Mouse (Mus musculus) left cerebral cortex, adult 2 months (tissue): Measurements from ENCODE around the gene Ptgdr2. TPM values are rescaled to one million over a fixed set of nuclear protein-coding genes. Genes with fewer than 3 reads are reported as not detected.
A peak's percentile ranks its signal among the peaks of the same experiment; 100 is the strongest.

ENCODE experiments used
- DNase-seq, 2 experiments: peaks; one replicate each; pipeline ENCODE4 v3.0.0; 2021 to 2022; ENCODE audit warnings: low spot score in 2 of 2, mixed read lengths in 1 of 2; ENCODE audit errors: extremely low spot score in 1 of 2
- H3K27ac ChIP-seq: fragments of 200-600 bp; 2 replicates; pipeline ENCODE4 v1.8.1; 2022
- H3K4me3 ChIP-seq: fragments of 200-600 bp; 2 replicates; pipeline ENCODE4 v1.8.1; 2022
- CTCF ChIP-seq: fragments of 200-600 bp; IDR thresholded peaks from 2 replicates; pipeline ENCODE4 v1.8.1; 2022; ENCODE audit warnings: antibody characterized with exemption, mild to moderate bottlenecking, moderate library complexity
- intact Hi-C: fragments of 180-260 bp; cut with DNase I; formaldehyde crosslinking; loops from one replicate; pipeline ENCODE4 v1.15.1; 2025
- long read RNA-seq, 2 experiments: library from polyadenylated mRNA; stranded (forward); transcript quantifications; one replicate each; pipeline ENCODE4 v2.0.0; 2021; ENCODE audit warnings: borderline mapping rate in 2 of 2
- total RNA-seq, 2 experiments: library from RNA; stranded (reverse); gene quantifications; 2 replicates each; pipeline ENCODE4 v1.2.3; 2021

Ptgdr2 gene
- total RNA-seq: under 1 TPM; 0.14 to 0.30 TPM
- long read RNA-seq, experiment 1: 0 reads
- long read RNA-seq, experiment 2: 0 reads

DNA sequence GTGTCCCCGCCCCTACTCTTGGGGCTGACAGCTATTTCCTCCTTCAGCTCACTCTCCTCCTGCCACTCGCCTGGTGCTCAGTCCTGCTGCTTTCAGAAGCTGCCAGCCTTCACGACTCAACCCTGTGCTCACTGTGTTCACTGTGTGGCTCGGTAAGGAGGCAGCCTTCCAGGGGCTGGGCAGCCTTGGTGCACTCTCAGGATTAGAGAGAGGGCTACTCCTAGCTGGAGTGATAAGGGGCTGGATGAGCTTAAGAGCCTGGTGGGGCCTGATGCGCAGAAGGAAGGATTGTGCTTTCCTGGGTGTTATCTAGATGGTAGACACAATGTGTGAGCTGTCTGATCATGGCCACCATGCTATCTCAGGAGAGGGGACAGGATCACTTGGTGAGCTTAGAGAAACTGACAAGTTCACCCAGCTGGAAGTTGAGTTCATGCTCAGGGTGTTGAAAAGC, at the start of gene Ptgdr2:
TSS of gene Ptgdr2 (plus strand) at position 51 of the 454 bp plus-strand sequence.
- H3K4me3 ChIP-seq: no peak within 1 kb of the TSS
- TF ChIP-seq CTCF: no peak
- intact Hi-C loops: no loop called here
- no peak within 1 kb of the TSS for H3K27ac ChIP-seq
- no peak for DNase-seq

DNA sequence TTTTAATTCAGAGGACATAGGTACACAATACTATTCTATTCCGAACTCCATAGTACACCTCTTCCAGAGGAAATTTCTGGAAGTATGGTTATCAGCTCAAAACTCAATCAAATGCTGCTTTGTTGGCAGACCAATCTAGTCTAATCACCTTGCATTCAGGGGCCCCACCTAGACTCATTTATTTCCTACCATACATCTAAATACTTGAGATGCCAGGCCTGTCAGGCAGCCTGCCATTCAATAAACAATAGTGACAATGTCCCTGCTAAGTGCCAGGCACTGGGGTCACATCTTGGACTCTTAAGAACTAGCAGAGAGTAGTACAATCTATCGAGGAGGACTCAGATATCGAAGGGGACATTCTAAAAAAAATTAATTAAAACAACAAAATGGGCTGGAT, 44.8 kb upstream of the Ptgdr2 start:
- Histone ChIP-seq H3K27ac (no peak overlapping the region), H3K4me3 (no peak overlapping the region)
- no peak for DNase-seq
- TF ChIP-seq CTCF: no peak
- intact Hi-C loops: no loop called here

GRCm38 (mm10) chr19:10895016-10895528, 41.9 kb upstream of the Ptgdr2 start, which contains the start of gene Prpf19:
Gene Prpf19, plus strand, starts transcription at chr19:10895231.
- Histone ChIP-seq H3K4me3 (peak within 1 kb of the TSS; percentile 93), H3K27ac (peak within 1 kb of the TSS; percentile 89)
- TF ChIP-seq CTCF: peak; percentile 19; the same call in 1 of the 2 replicates
- intact Hi-C loops: loop anchor here (1.0 kb wide), 2 partner anchors 14 to 26 kb away; partner anchors contain the start of gene Tmem132a
- peak; percentile 99 for DNase-seq

GRCm38 (mm10) chr19:10895708-10896107, 41.3 kb upstream of the Ptgdr2 start:
- Histone ChIP-seq H3K4me3 (peak overlapping the region; percentile 93), H3K27ac (peak overlapping the region; percentile 89)
- peak in 1 of 2 experiments; percentile 20 for DNase-seq
- no peak for TF ChIP-seq CTCF
- intact Hi-C loops: loop anchor here (1.0 kb wide), 2 partner anchors 14 to 26 kb away; partner anchors contain the start of gene Tmem132a

DNA sequence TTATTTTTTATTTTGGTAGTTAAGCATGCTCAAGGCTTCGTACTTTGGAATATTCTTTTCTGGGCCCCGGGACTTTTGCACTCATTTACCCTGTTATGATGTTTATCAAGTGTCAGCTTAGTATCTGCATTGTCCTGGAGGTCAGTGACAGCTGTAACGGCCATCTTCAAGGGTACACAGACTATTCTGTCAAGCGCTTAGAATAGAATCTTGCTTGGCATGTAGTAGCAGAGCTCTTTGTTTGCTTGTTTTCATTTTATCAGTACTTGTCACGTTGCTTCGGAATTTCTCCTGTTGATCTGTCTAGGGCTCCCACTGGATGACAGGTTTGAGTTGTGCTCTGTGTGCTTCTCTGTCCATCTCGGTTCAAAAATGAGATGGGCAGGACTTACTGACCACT, 40.1 kb upstream of the Ptgdr2 start:
- no peak for TF ChIP-seq CTCF
- Histone ChIP-seq H3K4me3 (peak overlapping the region; percentile 93), H3K27ac (no peak overlapping the region)
- intact Hi-C loops: no loop called here
- DNase-seq: no peak

DNA sequence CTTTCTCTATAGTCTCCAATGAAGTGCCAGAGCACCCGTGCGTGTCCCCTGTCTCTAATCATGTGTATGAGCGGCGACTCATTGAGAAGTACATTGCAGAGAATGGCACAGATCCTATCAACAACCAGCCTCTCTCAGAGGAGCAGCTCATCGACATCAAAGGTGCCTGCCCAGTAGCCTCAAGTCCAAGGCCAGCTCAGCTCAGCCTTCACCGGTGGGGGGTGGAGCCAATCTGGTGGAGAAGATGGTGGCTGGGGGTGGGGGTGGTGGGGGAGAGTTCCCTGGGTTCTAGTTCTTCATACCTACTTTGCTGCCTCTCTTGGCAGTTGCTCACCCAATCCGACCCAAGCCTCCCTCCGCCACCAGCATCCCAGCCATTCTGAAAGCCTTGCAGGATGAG, 39.5 kb upstream of the Ptgdr2 start:
- TF ChIP-seq CTCF: no peak
- no peak for DNase-seq
- H3K27ac ChIP-seq: no peak overlapping the region
- intact Hi-C loops: no loop called here
- H3K4me3 ChIP-seq: no peak overlapping the region

- DNase-seq: no peak
- Histone ChIP-seq H3K27ac (no peak overlapping the region), H3K4me3 (no peak overlapping the region)
- TF ChIP-seq CTCF: no peak
- intact Hi-C loops: no loop called here
These were observed 36.6 kb upstream of the Ptgdr2 start for GRCm38 (mm10) chr19:10900315-10900714.

- intact Hi-C loops: no loop called here
These were observed 35.9 kb upstream of the Ptgdr2 start for GRCm38 (mm10) chr19:10901046-10901445.

DNA sequence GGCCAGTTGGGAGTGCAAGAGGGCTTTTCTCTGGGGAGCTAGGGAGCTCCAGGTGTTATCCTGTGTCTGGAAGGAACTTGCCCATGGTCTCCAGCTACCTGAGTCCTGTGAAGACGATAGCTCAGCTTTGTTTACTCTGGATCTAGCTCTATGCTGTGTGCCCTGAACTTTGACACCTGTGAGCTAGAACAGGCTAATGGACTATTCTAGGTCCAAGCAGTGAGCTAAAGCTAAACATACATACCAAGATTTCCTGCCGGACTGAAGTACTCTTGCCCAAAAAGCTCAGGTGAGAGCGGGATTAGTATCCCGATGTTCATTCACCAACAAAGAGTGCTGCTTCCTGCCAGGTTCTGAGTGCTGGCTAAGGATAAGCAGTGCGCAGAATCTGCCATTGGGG, 32.4 kb upstream of the Ptgdr2 start:
- intact Hi-C loops: no loop called here
- Histone ChIP-seq H3K27ac (peak overlapping the region; percentile 66), H3K4me3 (no peak overlapping the region)

More at GRCm38 (mm10) chr19:10901046-10901445, 35.9 kb upstream of the Ptgdr2 start:
- Histone ChIP-seq H3K27ac (no peak overlapping the region), H3K4me3 (no peak overlapping the region)
- no peak for TF ChIP-seq CTCF
- no peak for DNase-seq

DNA sequence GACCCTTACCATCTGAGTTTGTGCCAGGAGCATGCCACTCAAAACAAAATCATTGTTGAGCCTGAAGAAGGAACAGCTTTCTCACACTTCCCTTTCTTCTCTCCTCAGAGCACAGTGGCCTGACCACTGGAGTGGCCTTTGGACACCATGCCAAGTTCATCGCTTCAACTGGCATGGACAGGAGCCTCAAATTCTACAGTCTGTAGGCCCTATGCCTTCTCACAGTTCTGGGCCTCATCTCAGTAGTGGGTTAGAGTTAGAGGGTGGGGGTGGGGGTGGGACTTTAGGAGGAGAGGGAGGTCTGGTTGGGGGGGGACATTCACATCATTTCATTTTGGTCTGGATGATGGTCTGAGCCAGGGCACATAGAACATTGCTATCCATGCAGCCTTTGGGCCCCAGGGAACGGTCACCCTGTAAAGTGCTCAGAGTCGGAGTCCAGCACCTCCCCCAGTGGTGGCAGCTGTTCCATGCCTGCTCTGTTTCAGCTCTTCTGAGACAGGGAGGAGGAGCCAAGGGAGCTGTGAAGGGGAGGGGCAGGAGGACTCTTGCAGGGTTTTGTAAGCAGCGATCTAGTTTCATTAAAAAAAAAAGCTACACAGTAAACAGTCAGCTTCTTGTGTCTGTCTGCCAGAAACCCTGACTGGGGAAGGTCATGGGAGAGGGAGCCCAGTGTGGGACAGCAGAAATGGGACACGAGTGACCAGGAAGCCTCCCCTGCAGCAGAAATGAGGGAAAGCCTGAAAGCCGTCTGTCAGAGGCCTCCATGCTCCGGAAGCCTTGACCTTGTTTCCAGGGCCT, 31.8 kb upstream of the Ptgdr2 start:
- no peak; the same call in 1 of the 2 replicates for TF ChIP-seq CTCF
- peak overlapping the region; percentile 69 for H3K27ac ChIP-seq
- DNase-seq: peak; percentile 39 to 62
- intact Hi-C loops: no loop called here
- H3K4me3 ChIP-seq: no peak overlapping the region

More for the DNA sequence above, 32.4 kb upstream of the Ptgdr2 start:
- DNase-seq: no peak
- TF ChIP-seq CTCF: no peak

- Histone ChIP-seq H3K4me3 (no peak overlapping the region), H3K27ac (peak overlapping the region; percentile 69)
- DNase-seq: no peak
- intact Hi-C loops: no loop called here
- no peak for TF ChIP-seq CTCF
These were observed 31.3 kb upstream of the Ptgdr2 start for GRCm38 (mm10) chr19:10905728-10906000.

DNA sequence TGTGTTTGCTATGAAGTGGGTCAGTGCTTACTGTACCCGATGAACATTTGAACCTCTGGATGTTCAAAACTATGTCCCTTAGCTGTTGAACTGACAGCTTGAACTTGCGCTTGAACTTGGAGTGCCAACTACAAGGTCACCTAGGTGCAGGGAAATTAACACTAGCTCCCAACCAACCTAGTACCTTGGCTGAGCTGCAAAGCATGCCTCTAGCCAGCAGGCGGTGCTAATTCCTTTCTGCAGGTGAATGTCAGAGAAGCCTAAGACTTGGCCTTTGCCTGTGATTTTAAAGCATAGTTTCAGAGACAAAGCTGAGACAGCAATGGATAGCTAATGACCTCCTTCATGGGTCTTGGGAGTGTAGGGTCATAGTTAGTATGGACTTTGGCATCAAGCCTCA, 29.1 kb upstream of the Ptgdr2 start:
- Histone ChIP-seq H3K27ac (no peak overlapping the region), H3K4me3 (no peak overlapping the region)
- intact Hi-C loops: loop anchor here (2.0 kb wide), 1 partner anchor 51 kb away; no protein-coding TSS in a partner anchor
- peak; percentile 78 for TF ChIP-seq CTCF
- peak; percentile 55 to 57 for DNase-seq
